Mouse (Mus musculus) lung, embryonic 16.5 days (tissue): ENCODE measurements around the gene Msgn1. TPM values are rescaled to one million over a fixed set of nuclear protein-coding genes. Genes with fewer than 3 reads are reported as not detected.

Source experiments
- ATAC-seq: fragments of 200-750 bp; cut with Nextera tagmentation; 2 replicates; pipeline ENCODE4 v1.8.0; 2017; ENCODE audit warnings: low read depth, mild to moderate bottlenecking, moderate library complexity
- H3K27ac ChIP-seq: fragments of 300-500 bp; sonication (generic); 2 replicates; pipeline ENCODE4 v1.5.1; 2014; ENCODE audit warnings: mild to moderate bottlenecking, control low read depth, low read length
- H3K27me3 ChIP-seq: fragments of 300-500 bp; sonication (generic); 2 replicates; pipeline ENCODE4 v1.6.1; 2014; ENCODE audit warnings: low read depth, low read length, mixed read lengths; ENCODE audit not compliant: control insufficient read depth, insufficient read depth
- H3K36me3 ChIP-seq: fragments of 300-500 bp; sonication (generic); 2 replicates; pipeline ENCODE4 v1.6.1; 2014; ENCODE audit warnings: low read length; ENCODE audit not compliant: control insufficient read depth, insufficient read depth
- H3K4me1 ChIP-seq: fragments of 300-500 bp; sonication (generic); replicated peaks from 2 replicates; pipeline ENCODE4 v1.6.1; 2014; ENCODE audit warnings: low read length, mixed read lengths; ENCODE audit not compliant: control insufficient read depth, insufficient read depth
- H3K4me2 ChIP-seq: fragments of 300-500 bp; sonication (generic); 2 replicates; pipeline ENCODE4 v1.6.1; 2014; ENCODE audit warnings: low read depth, low read length, control low read depth
- H3K4me3 ChIP-seq: fragments of 300-500 bp; sonication (generic); 2 replicates; pipeline ENCODE4 v1.5.1; 2014; ENCODE audit warnings: mild to moderate bottlenecking, low read length, control low read depth
- H3K9ac ChIP-seq: fragments of 300-500 bp; sonication (generic); 2 replicates; pipeline ENCODE4 v1.6.1; 2014; ENCODE audit warnings: low read length, control low read depth
- H3K9me3 ChIP-seq: fragments of 300-500 bp; sonication (generic); 2 replicates; pipeline ENCODE4 v1.6.1; 2016; ENCODE audit warnings: low read length; ENCODE audit not compliant: control insufficient read depth
- WGBS: fragments of 180-500 bp; shearing (Covaris S2); extraction: QIAGEN DNeasy Blood & Tissue Kit; methylation state at CpG from one replicate; pipeline ENCODE4 v1.1.7; 2014; 5-methylcytosine and 5-hydroxymethylcytosine counted together
- polyA plus RNA-seq: library from polyadenylated mRNA; unstranded; fragments of >200 nt; fragmentation: Nextera tagmentation; extraction: Ambion mirVana; gene quantifications from 2 replicates; pipeline ENCODE4 v1.2.1, GENCODE M21; 2015

Gene Msgn1
- polyA plus RNA-seq, 1 experiment from 2014 or later = not detected

DNA sequence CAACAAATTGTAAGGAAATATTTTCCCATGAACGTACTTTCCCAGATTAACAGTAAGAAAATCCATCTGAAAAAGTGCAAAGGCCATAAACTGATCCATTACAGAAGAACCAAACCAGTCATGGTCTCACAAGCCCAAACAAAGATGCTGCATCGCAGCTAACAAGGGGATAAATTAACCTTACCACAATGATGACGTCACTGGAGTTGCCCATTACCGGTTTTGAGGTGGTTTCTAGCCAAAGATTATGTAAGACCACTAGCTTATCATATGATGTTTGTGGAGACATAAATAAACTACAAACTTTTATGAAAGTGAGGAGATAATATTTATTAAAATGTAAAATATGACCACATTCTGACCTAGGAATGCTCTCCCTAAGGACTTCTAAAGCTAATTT is 2.5 kb downstream of the Msgn1 start:
- Histone ChIP-seq H3K36me3 (no peaks in the 10 kb centered on the region), H3K27ac (no peak overlapping the region), H3K9me3 (no peaks in the 10 kb centered on the region), H3K9ac (no peak overlapping the region), H3K4me3 (no peak overlapping the region), H3K4me1 (peaks cover 8% of the 10 kb centered on the region; the same call in 1 of the 2 replicates), H3K4me2 (no peak overlapping the region), H3K27me3 (no peaks in the 10 kb centered on the region)
- ATAC-seq = no peak
- 79% methylated on average over 4 of the region's 4 CpGs for WGBS

DNA sequence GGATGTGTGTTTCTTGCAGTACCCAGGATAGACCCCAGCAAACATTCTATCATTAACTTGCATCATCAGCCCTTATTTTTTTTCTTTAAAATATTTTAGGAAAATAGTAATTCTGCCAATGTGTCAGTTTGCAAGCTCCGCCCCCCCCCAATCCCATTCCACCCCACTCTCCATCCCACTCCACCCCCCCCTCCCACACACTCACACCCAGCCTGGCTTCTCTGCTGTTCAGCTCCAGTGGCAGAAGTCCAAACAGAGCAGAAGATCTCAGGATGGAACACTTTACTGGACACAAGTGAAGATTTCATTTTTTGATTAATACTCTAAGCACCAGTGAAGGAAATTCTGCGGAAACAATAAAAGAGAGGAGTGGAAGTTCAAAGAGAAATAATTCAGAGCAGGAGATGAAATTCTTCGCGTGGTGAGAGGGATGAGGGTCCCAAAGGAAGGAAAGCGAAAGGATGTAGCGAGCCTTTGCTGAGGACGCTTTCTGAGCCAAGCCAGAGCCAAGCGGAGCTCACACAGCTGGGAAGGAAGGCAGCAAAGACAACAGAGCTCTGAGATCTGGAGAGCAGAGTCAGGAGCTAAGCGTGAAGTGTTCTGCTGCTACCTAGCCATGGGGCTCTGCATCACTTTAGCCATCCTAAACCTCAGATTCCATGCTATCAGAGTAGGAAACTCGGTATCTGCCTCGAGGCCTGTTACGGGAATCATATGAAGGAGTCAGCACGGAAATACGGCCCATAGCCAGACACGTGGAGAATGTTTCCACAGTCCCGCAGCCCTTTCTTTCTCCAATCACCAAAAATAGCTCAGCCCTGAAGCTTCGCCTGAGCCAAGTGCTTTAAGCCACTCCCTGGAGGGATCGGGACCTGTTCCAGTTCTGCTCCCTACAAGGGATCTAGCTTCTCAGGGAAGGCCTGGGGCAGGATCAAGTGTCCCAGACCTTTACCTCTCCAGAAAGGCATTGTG is 4.8 kb downstream of the Msgn1 start:
- Histone ChIP-seq H3K9me3 (no peaks in the 10 kb centered on the region), H3K36me3 (no peaks in the 10 kb centered on the region), H3K27me3 (no peaks in the 10 kb centered on the region), H3K4me3 (peak overlapping the region; percentile 22; the same call in 1 of the 2 replicates), H3K4me2 (peak overlapping the region; percentile 44), H3K4me1 (peaks cover 8% of the 10 kb centered on the region; the same call in 1 of the 2 replicates), H3K27ac (peak overlapping the region; percentile 77), H3K9ac (0 out of 2 replicates have a peak overlapping the region, but pooled peaks have one; percentile 1)
- peak; percentile 85 for ATAC-seq
- 42% methylated on average over 18 of the region's 18 CpGs for WGBS

DNA sequence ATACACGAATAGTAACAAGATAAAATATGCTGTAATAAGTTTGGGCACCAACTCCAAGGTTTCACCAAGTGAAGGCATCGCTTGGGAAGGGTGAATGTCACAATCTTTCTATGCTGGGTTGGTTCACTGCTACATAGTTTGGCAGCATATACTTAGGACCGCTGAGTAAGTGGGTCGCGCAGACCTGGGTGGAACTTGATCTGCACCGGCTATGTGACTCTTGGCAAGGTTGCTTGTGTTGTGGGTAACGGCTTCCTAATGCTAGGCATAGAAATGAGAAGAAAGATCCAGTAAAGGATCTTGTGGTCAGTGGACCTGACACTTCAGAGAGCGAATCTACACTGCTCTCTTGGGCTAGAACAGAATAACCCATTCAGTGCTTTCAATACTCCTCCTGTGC is 6.3 kb downstream of the Msgn1 start:
- Histone ChIP-seq H3K9ac (no peak overlapping the region), H3K36me3 (no peaks in the 10 kb centered on the region), H3K27me3 (no peaks in the 10 kb centered on the region), H3K4me2 (no peak overlapping the region), H3K9me3 (no peaks in the 10 kb centered on the region), H3K27ac (no peak overlapping the region), H3K4me1 (peaks cover 8% of the 10 kb centered on the region; the same call in 1 of the 2 replicates), H3K4me3 (no peak overlapping the region)
- ATAC-seq = no peak
- 87% methylated on average over 8 of the region's 8 CpGs for WGBS

DNA sequence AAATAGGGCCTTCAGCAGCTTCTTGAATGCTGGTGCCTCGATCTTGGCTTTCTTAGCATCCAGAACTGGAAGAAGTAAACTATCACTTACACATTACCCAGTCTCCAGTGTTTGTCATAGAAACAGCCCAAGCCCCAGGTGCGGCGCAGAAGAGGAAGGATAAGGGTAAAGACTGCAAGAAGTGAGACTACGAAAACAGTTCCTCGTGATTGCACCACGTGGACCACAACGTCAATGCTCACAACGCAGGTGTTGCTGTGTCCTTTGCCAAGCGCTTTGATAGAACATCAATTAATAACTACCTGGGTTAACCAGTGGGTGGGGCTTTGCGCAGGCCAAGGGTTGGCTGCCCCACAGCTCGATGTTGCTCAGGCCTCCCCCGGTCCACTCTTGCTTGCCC is 8.1 kb downstream of the Msgn1 start:
- Histone ChIP-seq H3K27ac (no peak overlapping the region), H3K27me3 (no peaks in the 10 kb centered on the region), H3K36me3 (no peaks in the 10 kb centered on the region), H3K4me3 (no peak overlapping the region), H3K9me3 (no peaks in the 10 kb centered on the region), H3K4me1 (peaks cover 8% of the 10 kb centered on the region; the same call in 1 of the 2 replicates), H3K4me2 (no peak overlapping the region), H3K9ac (no peak overlapping the region)
- no peak for ATAC-seq
- WGBS = 85% methylated on average over 12 of the region's 12 CpGs

DNA sequence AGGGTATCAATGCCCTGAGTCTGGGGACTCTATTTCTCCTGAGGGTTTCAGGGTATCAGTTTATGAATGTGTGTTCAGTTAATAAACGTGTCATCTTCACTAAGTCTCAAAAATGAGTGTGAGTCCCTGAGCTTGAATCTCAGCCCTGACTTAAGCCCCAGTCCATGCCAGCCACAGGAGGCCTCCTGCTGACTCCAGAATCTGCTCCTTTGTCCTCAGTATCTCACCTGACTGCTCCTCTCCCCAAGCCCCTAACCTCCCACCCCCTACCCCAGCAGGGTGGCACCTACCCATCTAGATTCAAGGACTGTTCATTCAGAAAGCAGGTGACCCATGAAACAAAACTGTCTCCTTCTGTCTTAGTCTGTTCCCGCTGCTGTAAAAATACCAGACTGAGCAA is 10.2 kb downstream of the Msgn1 start:
- no peak overlapping the region for H3K27ac ChIP-seq
- H3K9me3 ChIP-seq = no peaks in the 10 kb centered on the region
- no peaks in the 10 kb centered on the region for H3K4me1 ChIP-seq
- H3K36me3 ChIP-seq = no peaks in the 10 kb centered on the region
- 45% methylated on average over 2 of the region's 2 CpGs for WGBS
- H3K4me3 ChIP-seq = no peak overlapping the region
- ATAC-seq = no peak
- no peak overlapping the region for H3K4me2 ChIP-seq
- H3K9ac ChIP-seq = no peak overlapping the region
- no peaks in the 10 kb centered on the region for H3K27me3 ChIP-seq

DNA sequence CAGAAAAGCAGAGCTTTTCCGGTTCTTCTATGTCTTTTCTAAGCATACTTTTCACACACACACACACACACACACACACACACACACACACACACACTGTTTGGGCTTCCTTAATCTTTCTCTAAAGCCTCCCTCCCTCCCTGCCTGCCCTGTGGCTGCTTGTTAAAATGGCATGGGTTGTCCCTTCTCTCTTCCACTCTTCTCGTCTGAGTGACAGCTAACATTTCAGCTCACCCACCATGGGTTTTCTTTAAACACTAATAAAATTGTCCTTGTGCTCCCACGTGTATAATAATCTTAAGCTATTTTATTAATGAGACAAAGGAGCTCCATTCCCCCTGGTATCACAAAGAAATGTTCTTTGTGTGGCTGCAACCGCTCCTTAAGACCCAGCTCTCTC is 10.7 kb downstream of the Msgn1 start:
- 50% methylated on average over 3 of the region's 4 CpGs for WGBS
- Histone ChIP-seq H3K4me3 (no peak overlapping the region), H3K4me2 (no peak overlapping the region), H3K9ac (no peak overlapping the region), H3K9me3 (no peaks in the 10 kb centered on the region), H3K27ac (no peak overlapping the region), H3K4me1 (no peaks in the 10 kb centered on the region), H3K36me3 (no peaks in the 10 kb centered on the region), H3K27me3 (no peaks in the 10 kb centered on the region)
- ATAC-seq = no peak

DNA sequence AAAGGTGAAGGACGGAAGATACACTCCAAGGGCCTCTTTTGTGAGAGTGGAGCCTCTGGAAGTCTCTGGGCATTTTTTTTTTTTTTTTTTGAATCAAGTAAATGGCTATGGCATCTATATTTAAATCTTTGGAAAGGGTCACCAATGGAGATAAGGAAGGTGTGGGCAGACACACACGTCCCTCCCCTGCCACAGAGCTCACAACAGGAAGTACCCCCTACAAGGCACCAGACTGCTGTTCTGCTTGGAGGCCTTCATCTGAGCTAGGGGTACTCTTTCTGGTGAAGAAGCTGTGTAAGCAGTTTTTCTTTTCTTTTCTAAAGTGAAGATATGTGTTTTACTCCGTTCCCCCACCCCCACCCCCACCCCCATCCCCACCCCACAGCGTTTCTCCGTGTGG is 11.9 kb downstream of the Msgn1 start:
- Histone ChIP-seq H3K4me2 (0 out of 2 replicates have a peak overlapping the region, but pooled peaks have one; percentile 49), H3K9ac (no peak overlapping the region), H3K4me1 (no peaks in the 10 kb centered on the region), H3K27me3 (no peaks in the 10 kb centered on the region), H3K9me3 (no peaks in the 10 kb centered on the region), H3K36me3 (no peaks in the 10 kb centered on the region), H3K4me3 (no peak overlapping the region), H3K27ac (no peak overlapping the region)
- peak; percentile 27; the same call in 1 of the 2 replicates for ATAC-seq
- WGBS = 43% methylated on average over 5 of the region's 5 CpGs

DNA sequence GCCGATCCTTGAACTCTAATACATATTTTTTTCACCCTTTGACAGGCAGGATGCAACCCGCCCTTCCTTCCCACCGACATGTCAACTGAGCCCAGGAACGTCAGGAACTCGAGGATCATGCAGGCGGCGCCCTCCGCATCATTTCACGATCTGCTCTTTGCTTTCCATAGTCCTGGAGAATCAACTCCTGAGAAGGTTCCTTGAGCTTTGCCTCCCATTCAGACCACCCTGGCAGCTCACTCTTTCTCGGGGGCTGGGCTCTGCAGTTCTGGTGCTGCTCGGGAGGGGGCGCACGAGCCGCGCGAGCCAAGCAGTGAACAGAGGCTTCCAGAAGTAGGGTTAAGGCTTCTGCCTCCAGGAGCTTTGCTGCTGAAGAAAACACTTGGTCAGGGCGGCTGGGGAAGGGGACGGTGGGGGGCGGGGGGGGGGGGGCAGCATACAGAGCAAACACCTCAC is 12.6 kb downstream of the Msgn1 start:
- WGBS = 2% methylated on average over 16 of the region's 19 CpGs
- ATAC-seq = peak; percentile 91
- Histone ChIP-seq H3K4me1 (no peaks in the 10 kb centered on the region), H3K27me3 (no peaks in the 10 kb centered on the region), H3K36me3 (no peaks in the 10 kb centered on the region), H3K9me3 (no peaks in the 10 kb centered on the region), H3K4me2 (peak overlapping the region; percentile 49), H3K9ac (no peak overlapping the region), H3K27ac (no peak overlapping the region), H3K4me3 (peak overlapping the region; percentile 24; the same call in 1 of the 2 replicates)

DNA sequence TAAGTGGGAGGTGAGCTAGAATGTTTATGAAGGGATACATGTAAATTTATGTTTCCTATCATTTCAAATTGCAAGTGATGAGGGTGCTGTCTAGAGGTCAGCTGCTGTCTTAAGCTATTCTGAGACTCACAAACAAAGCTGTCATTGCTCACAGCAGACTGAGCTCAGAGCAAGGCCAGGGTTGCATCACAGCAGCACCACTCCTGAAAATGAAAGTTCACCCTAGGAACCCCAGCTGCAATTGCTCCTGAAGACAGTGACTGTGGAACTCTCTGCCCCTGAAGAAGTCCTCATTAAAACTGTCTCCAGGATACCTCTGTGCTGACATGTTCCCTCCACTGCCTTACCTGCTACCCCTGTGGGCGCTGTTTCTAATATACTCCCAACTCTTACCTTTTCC is 13.7 kb downstream of the Msgn1 start:
- no peak overlapping the region for H3K9ac ChIP-seq
- WGBS = 74% methylated on average over 1 of the region's 1 CpGs
- no peak overlapping the region for H3K27ac ChIP-seq
- H3K9me3 ChIP-seq = no peaks in the 10 kb centered on the region
- no peak overlapping the region for H3K4me2 ChIP-seq
- no peaks in the 10 kb centered on the region for H3K27me3 ChIP-seq
- H3K36me3 ChIP-seq = no peaks in the 10 kb centered on the region
- H3K4me3 ChIP-seq = no peak overlapping the region
- no peak for ATAC-seq
- H3K4me1 ChIP-seq = no peaks in the 10 kb centered on the region
